Comparison of ENCODE assay signal across 15 mouse cellular contexts in the genomic region with DNA sequence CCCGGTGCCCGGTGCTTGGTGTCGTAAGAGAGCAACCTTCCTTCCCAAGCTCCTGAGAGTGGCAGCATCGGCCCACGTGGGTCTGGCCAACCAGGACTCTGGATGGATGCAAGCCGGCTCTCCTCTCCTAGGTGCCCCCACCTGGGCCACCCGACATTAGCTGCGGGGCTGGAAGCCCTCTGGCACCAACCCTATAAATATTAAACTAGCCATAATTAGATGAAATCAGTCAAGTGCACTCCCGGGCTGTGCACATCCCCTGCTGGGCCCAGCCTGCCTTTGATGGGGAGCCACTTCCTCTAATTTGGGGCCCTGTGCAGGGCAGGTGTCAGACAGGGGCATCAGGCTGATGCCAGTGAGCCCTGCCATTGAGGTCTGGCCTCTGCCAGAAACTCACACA.
A peak's percentile ranks its signal among the peaks of the same experiment; 100 is the strongest.
DNase-seq lines count a peak whose midpoint lies in the region; ATAC-seq and TF ChIP-seq lines count a peak whose summit lies in the region.
"Had no signal": no experiment of that assay in that cellular context is flagged by ENCODE, and none has a peak within 500 bp of the region (broad histone marks: within the 10 kb centered on the region; RNA-seq: fewer than 3 reads in every experiment).

No protein-coding gene starts in this region.

- peaks cover 17% of the 10 kb centered on the region for H3K4me1 ChIP-seq in kidney, embryonic 15.5 days
- H3K4me1 ChIP-seq in forebrain, postnatal 0 days (ENCODE audit: insufficient read depth), result no peaks in the 10 kb centered on the region
- H3K4me1 ChIP-seq: intestine, embryonic 15.5 days had no signal

- no peak for TF ChIP-seq CTCF in forebrain, postnatal 0 days (IDR thresholded peaks at IDR 0.05; ENCODE audit: low read depth)

- WGBS in kidney, embryonic 15.5 days, result 49% methylated on average over 9 of the region's 9 CpGs
- 46% methylated on average over 9 of the region's 9 CpGs for WGBS in forebrain, postnatal 0 days

- peaks cover 16% of the 10 kb centered on the region for H3K27me3 ChIP-seq in kidney, embryonic 15.5 days
- H3K27me3 ChIP-seq in forebrain, postnatal 0 days (ENCODE audit: insufficient read depth, low read length), result no peaks in the 10 kb centered on the region
- H3K27me3 ChIP-seq: embryonic facial prominence, embryonic 13.5 days; intestine, embryonic 15.5 days had no signal

- DNase-seq in kidney, postnatal 25 days, result no peak
- DNase-seq in spleen, adult 18-20 months, result peak; percentile 12 to 26
- DNase-seq in spleen, adult 12 weeks (ENCODE audit: low spot score), result no peak
- DNase-seq in forebrain, postnatal 0 days, result no peak
- no peak for DNase-seq in layer of hippocampus, postnatal 36 days
- DNase-seq: layer of hippocampus, adult 9-11 months; lung, postnatal 36 days; thymus, postnatal 14 days had no signal

- 0 out of 2 replicates have a peak overlapping the region, but pooled peaks have one; percentile 8 for H3K4me2 ChIP-seq in kidney, embryonic 15.5 days
- no peak overlapping the region for H3K4me2 ChIP-seq in forebrain, postnatal 0 days (ENCODE audit: low read depth)
- H3K4me2 ChIP-seq: embryonic facial prominence, embryonic 13.5 days; intestine, embryonic 15.5 days had no signal

- H3K9me3 ChIP-seq in kidney, embryonic 15.5 days (replicated peaks), result no peaks in the 10 kb centered on the region
- H3K9me3 ChIP-seq in forebrain, postnatal 0 days (ENCODE audit: low read length), result no peaks in the 10 kb centered on the region
- H3K9me3 ChIP-seq: embryonic facial prominence, embryonic 13.5 days; intestine, embryonic 15.5 days had no signal

- no peak overlapping the region for H3K4me3 ChIP-seq in kidney, embryonic 15.5 days (replicated peaks)
- no peak overlapping the region for H3K4me3 ChIP-seq in forebrain, postnatal 0 days (ENCODE audit: low read depth, low read length)
- H3K4me3 ChIP-seq: embryonic facial prominence, embryonic 13.5 days; intestine, embryonic 15.5 days; myocyte had no signal

- H3K36me3 ChIP-seq in kidney, embryonic 15.5 days, result no peaks in the 10 kb centered on the region
- no peaks in the 10 kb centered on the region for H3K36me3 ChIP-seq in forebrain, postnatal 0 days (ENCODE audit: insufficient read depth)
- H3K36me3 ChIP-seq: embryonic facial prominence, embryonic 13.5 days; intestine, embryonic 15.5 days had no signal

- no peak overlapping the region for H3K9ac ChIP-seq in kidney, embryonic 15.5 days
- H3K9ac ChIP-seq in forebrain, postnatal 0 days, result no peak overlapping the region
- H3K9ac ChIP-seq: embryonic facial prominence, embryonic 13.5 days; intestine, embryonic 15.5 days; liver, embryonic 14.5 days had no signal

- peak overlapping the region; percentile 11; the same call in 1 of the 2 replicates for H3K27ac ChIP-seq in kidney, embryonic 15.5 days
- H3K27ac ChIP-seq in forebrain, postnatal 0 days (ENCODE audit: low read depth, low read length), result no peak overlapping the region
- H3K27ac ChIP-seq: embryonic facial prominence, embryonic 13.5 days; intestine, embryonic 15.5 days; liver, embryonic 14.5 days had no signal

- peak; percentile 73; the same call in 1 of the 2 replicates for ATAC-seq in kidney, embryonic 15.5 days (replicated peaks; ENCODE audit: low FRiP score)
- 0 out of 2 replicates have a peak, but pooled peaks have one; percentile 36 for ATAC-seq in forebrain, postnatal 0 days
- peak; percentile 47 for ATAC-seq in neutrophil, adult 5-6 weeks (ENCODE audit: extremely low read depth, insufficient number of reproducible peaks, low FRiP score, poor library complexity, severe bottlenecking)
- ATAC-seq in inflammation-experienced regulatory T-cells, adult 6 months, result no peak
- ATAC-seq: intestine, embryonic 15.5 days had no signal

Comparison
In these comparisons a context has a peak if more than half of its experiments do, and no peak if none do; other contexts are left out.
1. DNase-seq: peak in spleen, adult 18-20 months (2 of 2); none in kidney, postnatal 25 days (0 of 2), spleen, adult 12 weeks (single experiment), forebrain, postnatal 0 days (single experiment) and layer of hippocampus, postnatal 36 days (0 of 2).